Mouse (Mus musculus) monocyte, adult 5-6 weeks (primary cell): ENCODE data around the gene Lmbr1l. TPM values are rescaled to one million over a fixed set of nuclear protein-coding genes. Genes with fewer than 3 reads are reported as not detected.
"Not testable (repeated sequence)": the region's sequence is repeated elsewhere in the genome, so short reads cannot be mapped to it uniquely, and the experiment has no call there.

ENCODE experiments used
- ATAC-seq: fragments of 153-309, 156-312 bp; replicated peaks from 2 replicates; pipeline ENCODE4 v1.8.0; 2017; ENCODE audit warnings: mild to moderate bottlenecking; ENCODE audit not compliant: low TSS enrichment, insufficient number of reproducible peaks, severe bottlenecking, poor library complexity, low FRiP score
- total RNA-seq: library from RNA; stranded (forward); fragments of 200-1000, 200-491, 200-594 nt; gene quantifications from 3 replicates; pipeline ENCODE4 v1.2.3, GENCODE M21; 2017

Gene Lmbr1l
- total RNA-seq, 1 experiment from 2014 or later: 97.4 TPM

DNA sequence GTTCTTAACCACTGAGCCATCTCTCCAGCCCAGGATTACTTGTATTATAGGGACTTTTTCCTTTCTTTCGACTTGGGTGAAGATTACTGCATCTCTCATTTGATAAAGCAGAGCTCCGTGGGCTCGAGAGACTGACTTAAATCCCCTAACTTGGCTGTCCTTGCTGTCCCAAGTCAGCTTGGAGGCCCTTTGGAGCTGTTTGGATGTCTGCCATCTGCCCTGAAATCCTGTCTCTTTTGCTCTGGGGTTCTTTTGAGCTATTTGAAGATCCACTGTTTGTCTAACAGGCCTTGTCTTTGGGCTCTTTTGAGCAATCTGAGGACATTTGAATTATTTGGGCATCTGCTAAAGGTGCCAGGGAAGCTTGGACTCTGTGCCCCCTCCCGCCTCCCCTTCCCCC lies 24.1 kb upstream of the Lmbr1l start:
- no peak for ATAC-seq

DNA sequence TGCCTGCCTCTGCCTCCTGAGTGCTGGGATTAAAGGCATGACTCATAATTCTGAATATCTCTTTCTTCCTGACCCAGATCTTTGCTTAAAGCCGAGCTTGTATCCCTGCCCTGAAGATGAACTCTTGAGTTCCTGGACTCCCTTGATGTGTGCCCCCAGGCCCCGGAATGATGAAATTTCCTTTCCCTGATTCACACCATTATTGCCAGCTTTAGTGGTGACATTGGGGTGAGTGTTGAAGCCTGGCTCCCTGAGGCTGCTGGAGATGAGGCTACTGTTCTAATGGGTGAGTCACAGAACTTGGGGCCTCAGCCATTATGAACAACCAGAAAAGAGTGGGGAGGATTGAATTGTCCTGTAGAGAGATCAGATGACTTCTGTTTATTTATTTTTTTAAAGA lies 23.5 kb upstream of the Lmbr1l start:
- ATAC-seq: no peak

DNA sequence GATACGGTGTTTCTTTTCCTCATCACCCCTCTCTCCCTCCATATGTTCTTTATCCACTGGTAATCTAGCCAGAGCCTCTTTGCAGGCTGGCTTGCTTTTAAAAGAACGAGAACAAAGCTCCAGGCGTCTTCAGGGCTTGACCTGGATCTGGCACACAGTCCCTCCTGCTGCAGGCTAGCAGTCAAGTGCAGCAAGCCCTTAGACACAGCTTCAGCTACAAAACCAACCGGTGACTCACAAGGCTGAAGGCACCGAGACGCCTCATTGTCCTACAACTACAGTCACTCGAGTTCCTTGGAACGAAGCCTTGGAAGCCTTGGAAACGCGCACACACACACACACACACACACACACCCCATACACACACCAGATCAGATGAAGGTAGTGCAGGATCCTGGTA lies 22.8 kb upstream of the Lmbr1l start:
- no peak for ATAC-seq

DNA sequence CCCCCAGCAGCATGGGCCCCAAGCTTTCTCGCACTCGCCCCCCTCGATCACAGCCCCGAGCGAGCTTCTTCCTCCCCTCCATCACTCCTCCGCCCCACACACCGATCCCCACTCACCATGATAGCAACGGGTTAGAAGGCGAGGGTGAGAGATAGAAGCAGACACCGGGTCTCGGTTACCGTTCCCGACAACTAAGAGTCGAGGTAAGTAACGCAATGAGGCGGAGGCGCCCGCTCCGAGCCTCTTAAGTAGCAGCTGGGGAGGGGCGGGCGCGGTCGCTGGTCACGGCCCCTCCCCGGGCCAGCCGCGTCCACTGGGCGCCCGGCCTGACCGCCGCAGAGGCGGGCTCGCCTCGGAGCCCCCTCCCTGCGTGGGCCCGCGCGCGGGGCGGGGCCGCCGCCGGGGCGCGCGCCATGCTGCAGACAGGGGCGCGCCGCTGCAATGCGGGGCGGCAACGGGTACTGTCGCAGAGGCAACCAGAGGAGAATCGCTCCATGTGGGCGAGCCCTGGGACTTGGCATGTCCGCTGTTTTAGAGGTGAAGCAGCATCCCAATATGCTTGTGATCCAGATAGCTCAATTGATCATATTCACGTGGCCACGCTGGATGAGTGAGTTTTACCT lies 16.3 kb upstream of the Lmbr1l start, which contains the start of gene Tuba1b:
Tuba1b (minus strand) TSS at position 349 of the 623 bp plus-strand sequence.
- ATAC-seq: peak; percentile 62

DNA sequence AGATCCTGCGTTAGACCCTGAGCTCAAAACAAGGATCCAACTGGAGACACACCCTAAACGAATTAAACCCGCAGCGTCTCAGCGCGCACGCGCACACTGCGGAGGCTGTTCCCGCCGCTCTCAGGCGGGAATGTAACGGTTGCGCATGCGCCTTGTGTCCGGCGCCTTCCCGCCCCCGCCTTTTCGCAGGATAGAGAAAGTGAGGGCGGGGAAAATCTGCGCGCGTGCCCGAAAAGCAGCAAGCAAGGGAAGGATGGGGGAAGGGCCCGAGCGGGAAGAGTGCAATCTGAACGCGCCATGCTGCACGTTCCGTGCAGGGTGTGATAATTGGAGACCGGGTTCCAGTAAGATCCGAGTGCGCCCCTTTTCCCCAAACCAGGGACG lies 15.8 kb upstream of the Lmbr1l start:
- ATAC-seq: peak; percentile 74

DNA sequence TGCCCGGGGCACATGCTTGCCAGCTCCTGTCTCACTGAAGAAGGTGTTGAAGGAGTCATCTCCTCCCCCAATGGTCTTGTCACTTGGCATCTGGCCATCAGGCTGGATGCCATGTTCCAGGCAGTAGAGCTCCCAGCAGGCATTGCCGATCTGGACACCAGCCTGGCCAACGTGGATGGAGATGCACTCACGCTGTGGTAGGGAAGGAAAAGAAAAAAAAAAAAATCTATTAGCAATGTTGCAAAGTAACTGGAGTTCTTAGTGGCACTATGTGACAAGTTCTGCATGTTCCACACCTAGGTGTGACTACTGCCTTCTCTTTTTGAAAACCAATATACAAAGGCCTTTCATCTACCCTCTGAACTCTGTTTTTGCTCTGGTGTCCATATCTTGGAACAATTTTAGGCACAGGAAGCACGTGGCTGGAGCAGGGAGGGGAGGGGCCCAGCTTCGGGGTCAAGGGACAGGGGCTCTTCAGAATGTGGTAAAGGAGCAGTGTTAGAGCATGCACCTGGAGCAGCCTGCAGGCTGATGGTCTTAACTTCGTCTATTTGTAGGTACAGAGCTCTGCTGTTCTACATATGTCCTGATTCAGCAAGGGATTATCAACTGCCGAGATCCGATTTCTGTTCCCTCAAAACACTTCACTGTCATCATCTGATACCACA lies 15.1 kb upstream of the Lmbr1l start:
- not testable (repeated sequence) for ATAC-seq

DNA sequence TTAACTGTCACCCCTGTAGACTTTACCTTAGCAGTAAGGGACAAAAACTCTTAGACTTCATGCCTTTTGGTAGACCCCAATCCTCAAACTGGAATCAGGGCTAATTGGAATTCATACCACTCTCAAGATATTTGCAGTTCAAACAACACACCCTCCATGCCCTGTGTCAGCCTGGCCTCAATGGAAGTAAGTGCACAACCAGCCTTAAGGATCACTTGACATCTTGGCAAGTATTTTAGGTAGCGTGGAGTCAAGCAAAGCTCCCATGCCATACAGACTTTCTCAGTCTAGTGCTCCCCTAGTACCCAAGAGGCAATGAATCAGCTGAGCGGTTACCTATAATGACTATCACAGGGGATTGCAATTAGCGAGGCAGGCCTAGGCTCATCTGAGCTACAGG lies 13.0 kb upstream of the Lmbr1l start:
- ATAC-seq: no peak

DNA sequence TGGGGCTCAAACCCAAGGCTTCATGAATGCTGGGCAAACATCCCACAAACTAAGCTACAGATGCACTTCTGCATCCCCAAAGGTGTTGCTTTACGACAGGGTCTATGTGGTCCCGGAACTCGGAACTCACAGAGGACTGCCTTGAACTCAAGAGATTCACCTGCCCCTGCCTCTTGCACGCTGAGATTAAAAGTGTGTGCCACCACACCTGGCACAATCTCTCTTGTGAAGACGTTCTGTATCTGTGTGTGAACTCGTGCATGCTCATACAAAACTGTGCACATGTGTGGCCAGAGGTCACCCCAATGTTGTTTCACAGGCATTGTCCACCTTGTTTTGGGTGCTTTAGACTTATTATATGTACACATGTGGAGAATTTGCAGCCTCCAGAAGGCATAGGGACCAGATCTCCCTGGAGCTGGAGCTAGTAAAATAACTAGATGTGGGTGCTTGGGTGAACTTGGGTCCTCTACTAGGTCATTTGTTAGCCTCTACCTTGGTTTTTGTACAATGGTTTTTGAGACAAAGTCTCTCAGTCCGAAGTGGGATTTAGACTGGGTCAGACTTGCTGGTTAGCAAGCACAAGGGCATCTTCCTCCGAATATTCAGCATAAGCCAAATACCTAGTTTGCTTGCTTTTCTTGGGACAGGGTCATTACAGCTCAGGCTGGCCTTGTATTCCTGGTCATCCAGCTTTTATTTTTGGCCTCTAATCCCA lies 12.1 kb upstream of the Lmbr1l start:
- no peak for ATAC-seq

DNA sequence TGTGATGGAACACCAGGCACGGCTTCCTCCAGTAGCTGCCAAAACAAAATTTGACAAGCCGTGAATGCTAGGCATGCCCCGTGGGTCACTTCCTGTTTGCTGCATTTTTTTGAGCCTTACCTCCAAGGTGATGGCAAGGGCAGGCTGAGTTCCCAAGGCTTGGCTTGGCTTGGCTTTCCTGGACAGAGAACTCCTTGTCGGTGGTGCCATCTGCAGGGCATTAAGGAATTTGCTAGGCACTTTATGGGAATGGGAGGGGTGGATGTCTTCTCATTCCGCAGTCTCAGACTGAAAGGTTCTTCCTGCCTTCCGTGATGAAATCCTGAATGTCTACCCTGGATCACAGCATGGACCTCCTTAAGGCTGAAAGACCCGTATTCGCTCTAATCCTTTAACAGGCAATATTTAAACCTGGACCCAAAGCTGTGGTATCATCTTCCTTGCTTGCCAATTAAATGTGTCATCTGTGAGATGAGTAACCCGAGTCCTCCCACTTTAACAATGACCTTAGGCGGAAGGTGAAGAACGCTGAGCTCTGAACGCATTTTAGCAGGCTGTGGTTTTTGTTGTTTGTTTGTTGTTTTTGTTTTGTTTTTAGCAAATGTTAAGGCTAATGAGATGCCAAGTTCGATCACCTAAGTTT lies 10.7 kb upstream of the Lmbr1l start:
- ATAC-seq: peak; percentile 66

DNA sequence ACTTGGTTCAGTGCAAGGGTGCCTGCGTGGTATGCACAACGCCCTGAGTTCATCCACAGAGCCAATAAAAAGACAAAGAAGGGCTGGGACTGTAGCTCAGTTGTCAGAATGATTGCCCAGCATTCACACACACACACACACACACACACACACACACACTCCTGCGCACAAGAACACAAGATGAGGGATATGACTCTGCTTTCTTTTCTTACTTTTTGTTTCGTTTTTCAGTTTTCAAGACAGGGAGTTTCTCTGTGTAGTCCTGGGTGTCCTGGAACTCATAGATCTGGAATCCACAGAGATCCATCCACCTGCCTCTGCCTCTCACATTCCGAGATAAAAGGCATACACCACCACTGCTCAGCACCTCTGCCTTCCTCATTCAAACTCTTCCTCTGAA lies 9.5 kb upstream of the Lmbr1l start:
- ATAC-seq: no peak

DNA sequence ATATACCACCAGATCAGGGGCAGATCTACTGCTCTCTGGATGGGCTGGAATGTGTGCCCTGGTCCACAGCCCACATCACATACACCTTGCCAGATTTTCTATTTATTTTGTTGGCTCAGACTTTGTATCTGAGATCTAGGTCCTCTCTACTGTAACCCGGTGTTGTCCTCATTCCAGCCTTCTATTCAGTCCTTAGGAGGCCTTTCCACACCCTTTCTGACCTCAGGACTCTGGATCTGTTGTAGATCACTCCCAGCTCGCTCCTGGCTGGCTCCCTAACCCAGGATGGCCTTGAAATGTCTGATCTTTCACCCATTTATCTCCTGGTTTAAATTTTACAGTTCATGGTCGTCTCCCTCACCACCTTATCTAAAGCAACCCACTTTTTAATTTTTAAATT lies 6.7 kb upstream of the Lmbr1l start:
- ATAC-seq: no peak

DNA sequence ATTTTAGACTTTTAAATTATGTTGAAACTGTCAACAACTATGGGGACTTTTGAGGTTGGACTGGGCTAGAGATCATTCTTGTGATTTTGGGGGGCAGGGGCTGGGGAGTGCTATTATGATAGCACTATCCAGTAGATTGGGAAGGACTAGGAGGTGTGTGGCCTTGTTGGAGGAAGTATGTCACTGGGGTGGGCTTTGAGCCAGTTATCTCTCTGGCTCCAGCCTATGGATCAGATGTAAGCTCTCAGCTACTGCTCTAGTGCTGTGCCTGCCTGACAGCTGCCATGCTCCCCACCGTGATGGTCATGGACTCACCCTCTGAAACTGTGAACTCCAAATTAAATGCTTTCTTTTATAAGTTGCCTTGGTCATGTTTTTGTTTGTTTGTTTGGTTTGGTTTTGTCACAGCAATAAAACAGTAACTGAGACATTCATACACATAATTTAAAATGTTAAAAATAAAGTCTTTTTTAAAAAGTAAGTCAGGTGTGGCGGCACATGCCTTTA lies 5.1 kb upstream of the Lmbr1l start:
- ATAC-seq: no peak

DNA sequence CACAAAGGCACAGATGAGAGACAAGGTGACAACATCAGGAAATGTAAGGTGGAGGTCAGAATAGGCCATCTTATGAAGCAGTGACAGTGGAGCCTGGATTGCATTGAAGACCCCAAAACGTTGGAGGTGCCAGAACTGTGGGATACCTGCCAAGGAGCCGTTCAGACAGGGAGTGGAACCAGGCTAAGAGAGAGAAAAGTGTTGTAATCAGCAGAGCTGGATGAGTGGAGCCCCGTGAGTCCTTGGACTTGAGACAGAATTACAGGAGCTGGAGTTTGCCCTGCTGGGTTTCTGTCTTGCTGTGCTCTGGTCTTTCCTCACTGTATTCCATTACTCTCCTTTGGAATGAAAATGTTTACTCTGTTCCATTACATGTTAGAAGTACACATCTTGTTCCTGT lies 4.5 kb upstream of the Lmbr1l start:
- ATAC-seq: no peak

DNA sequence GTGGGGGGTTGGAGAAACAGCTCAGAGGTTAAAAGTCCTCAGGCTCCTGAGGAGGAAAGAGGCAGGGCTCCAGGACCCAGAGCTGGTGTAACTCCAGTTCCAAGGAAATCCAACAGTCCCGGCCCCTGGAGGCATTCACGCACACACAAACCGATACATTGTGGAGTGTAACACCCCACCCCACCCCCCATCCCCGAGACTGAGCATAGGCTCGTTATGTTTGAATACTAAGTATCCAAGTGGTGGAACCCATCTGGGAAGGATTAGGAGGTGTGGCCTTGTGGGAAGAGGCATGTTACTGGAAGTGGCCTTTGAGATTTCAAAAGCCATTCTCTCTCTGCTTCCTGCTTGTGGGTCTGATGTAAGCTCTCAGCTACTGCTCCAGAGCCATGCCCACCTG lies 3.5 kb upstream of the Lmbr1l start:
- no peak for ATAC-seq

DNA sequence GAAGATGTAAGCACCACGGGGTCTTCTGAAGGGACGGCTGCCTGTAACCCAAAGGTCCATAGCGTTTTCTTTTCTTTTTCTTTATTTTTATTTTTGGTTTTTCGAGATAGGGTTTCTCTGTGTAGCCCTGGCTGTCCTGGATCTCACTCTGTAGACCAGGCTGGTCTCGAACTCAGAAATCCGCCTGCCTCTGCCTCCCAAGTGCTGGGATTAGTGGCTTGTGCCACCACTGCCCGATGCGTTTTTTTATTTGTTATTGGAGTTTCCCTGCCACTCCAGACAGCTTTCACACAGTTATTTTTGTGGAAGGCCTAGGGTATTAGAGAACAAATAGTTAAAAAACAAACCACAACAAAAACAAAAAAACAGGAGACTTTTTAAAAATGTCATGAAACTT lies 466 bp upstream of the Lmbr1l start:
- not testable (repeated sequence) for ATAC-seq

DNA sequence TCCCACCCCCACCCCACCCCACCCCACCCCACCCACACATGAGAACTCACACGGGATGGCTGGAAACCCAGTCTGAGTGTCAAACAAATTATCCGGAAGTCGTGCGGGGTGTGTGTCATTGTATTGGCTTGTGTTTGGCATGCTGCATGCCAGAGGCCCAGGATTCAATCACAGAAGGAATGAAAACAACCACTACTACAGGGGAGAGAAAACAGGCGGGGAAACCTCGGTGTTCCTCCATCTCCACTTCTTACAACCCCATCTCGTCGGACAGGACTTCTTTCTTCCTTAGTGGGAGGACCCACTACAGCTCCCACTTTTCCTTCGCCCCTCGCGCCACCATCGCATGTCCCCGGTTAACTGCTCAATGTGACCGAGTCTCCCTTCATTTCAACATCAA lies 940 bp downstream of the Lmbr1l start:
- ATAC-seq: no peak

DNA sequence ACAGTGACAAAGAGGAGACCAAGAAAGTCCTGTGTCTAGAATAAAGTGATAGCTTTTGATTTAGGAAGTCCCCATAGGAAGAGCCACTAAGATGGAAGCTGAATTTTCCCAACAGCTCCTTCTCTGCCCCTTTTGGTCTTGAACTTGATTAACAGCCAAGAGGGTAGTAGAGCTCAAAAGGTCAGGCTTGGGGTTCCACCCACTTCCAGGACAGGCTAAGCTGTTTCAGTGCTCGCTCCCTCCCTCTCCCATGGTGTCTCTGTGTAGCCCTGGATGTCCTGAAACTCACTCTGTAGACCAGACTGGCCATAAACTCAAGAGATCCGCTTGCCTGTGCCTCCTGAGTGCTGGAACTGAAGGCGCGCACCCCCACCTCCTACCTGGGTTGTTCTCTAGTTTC lies 2.0 kb downstream of the Lmbr1l start:
- ATAC-seq: no peak

DNA sequence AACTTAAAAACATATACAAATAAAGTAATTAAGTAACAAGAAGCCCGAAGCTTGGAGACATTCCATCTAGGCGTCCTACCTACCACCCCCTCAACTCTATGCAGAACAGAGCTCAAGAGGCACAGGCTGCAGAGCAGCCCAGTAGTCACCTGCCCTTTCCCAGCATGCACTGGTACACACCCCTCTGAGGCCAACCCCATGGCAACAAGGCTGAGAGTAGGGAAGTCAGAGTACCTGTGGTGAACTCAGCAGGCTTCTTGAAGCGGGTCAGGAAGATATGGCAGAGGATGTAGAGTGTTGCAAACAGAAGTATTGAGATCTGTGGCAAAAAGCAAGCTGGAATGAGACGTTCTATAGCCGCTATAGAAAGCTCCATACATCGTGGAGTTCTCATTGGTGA lies 3.1 kb downstream of the Lmbr1l start:
- ATAC-seq: no peak

DNA sequence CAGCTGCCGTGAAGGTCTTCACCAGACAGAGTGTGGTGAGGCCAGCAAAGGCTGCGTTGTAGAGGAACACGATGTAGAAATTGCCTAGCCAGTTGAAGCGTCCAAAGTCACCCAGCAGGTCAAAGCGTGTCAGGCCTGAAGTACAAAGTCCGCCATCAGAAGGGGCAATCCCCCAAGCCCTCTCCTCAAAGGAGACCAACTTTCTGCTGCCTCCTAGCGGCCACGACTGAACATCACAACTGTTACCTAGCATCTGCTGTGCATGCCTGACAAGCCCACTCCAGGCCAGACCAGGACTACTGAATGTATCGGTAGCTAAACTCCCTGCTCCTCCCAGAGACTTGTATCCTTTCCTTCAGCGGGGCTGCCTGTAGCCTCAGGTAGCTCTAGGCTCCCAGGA lies 13.3 kb downstream of the Lmbr1l start:
- 0 out of 2 replicates have a peak, but pooled peaks have one; percentile 30 for ATAC-seq
